In genomic region chr14:87563841-87564240, GRCm38 (mm10) we compare ENCODE assay signal across 21 mouse cellular contexts.
A peak's percentile ranks its signal among the peaks of the same experiment; 100 is the strongest.
DNase-seq lines count a peak whose midpoint lies in the region; ATAC-seq and TF ChIP-seq lines count a peak whose summit lies in the region.
"Had no signal": no experiment of that assay in that cellular context is flagged by ENCODE, and none has a peak within 500 bp of the region (broad histone marks: within the 10 kb centered on the region; RNA-seq: fewer than 3 reads in every experiment).

No protein-coding gene starts in this region.

- no peak overlapping the region for H3K27ac ChIP-seq in forebrain, postnatal 0 days (ENCODE audit: low read depth, low read length)
- H3K27ac ChIP-seq: embryonic facial prominence, embryonic 12.5 days; embryonic facial prominence, embryonic 15.5 days; heart, adult 2 months; heart, embryonic 10.5 days; heart, embryonic 13.5 days; hindbrain, embryonic 12.5 days; hindbrain, embryonic 15.5 days had no signal

- H3K4me1 ChIP-seq in forebrain, postnatal 0 days (ENCODE audit: insufficient read depth), result no peaks in the 10 kb centered on the region

- intact Hi-C loops in heart, postnatal 10 days (cut with DNase I), result no loop called here

- 88% methylated on average over 9 of the region's 9 CpGs for WGBS in forebrain, postnatal 0 days

- DNase-seq in heart, adult 11 months, result peak; percentile 83
- no peak for DNase-seq in heart, postnatal 10 days
- peak; percentile 15 for DNase-seq in adrenal gland, adult 8-10 months
- DNase-seq in adrenal gland, postnatal 10 days, result peak; percentile 23
- no peak for DNase-seq in forebrain, postnatal 0 days
- DNase-seq: cerebellum, adult 18-20 months; cerebellum, adult 9-10 months; cerebellum, postnatal 14 days; gastrocnemius, postnatal 25 days; heart, adult 2 months; kidney, adult 2 months had no signal

- no peaks in the 10 kb centered on the region for H3K9me3 ChIP-seq in forebrain, postnatal 0 days (ENCODE audit: low read length)
- H3K9me3 ChIP-seq: embryonic facial prominence, embryonic 12.5 days; embryonic facial prominence, embryonic 15.5 days; heart, embryonic 10.5 days; heart, embryonic 13.5 days; hindbrain, embryonic 12.5 days; hindbrain, embryonic 15.5 days had no signal

- ATAC-seq in monocyte, adult 5-6 weeks (replicated peaks; ENCODE audit: insufficient number of reproducible peaks, low FRiP score, low TSS enrichment, poor library complexity, severe bottlenecking), result 0 out of 2 replicates have a peak, but pooled peaks have one; percentile 13
- no peak for ATAC-seq in forebrain, postnatal 0 days
- ATAC-seq: CD4-positive, CD25-positive, alpha-beta regulatory T cell, adult 4 months; forebrain, embryonic 14.5 days; intestine, postnatal 0 days had no signal

- no peaks in the 10 kb centered on the region for H3K36me3 ChIP-seq in forebrain, postnatal 0 days (ENCODE audit: insufficient read depth)
- H3K36me3 ChIP-seq: embryonic facial prominence, embryonic 12.5 days; embryonic facial prominence, embryonic 15.5 days; heart, embryonic 10.5 days; heart, embryonic 13.5 days; hindbrain, embryonic 12.5 days; hindbrain, embryonic 15.5 days had no signal

- H3K27me3 ChIP-seq in forebrain, postnatal 0 days (ENCODE audit: insufficient read depth, low read length), result no peaks in the 10 kb centered on the region
- H3K27me3 ChIP-seq: embryonic facial prominence, embryonic 12.5 days; heart, embryonic 13.5 days; hindbrain, embryonic 12.5 days; hindbrain, embryonic 15.5 days had no signal

- TF ChIP-seq CTCF in forebrain, postnatal 0 days (IDR thresholded peaks at IDR 0.05; ENCODE audit: low read depth), result no peak

- no peak overlapping the region for H3K4me2 ChIP-seq in forebrain, postnatal 0 days (ENCODE audit: low read depth)
- H3K4me2 ChIP-seq: embryonic facial prominence, embryonic 12.5 days; embryonic facial prominence, embryonic 15.5 days; heart, embryonic 13.5 days; hindbrain, embryonic 12.5 days; hindbrain, embryonic 15.5 days had no signal

- no peak overlapping the region for H3K4me3 ChIP-seq in forebrain, postnatal 0 days (ENCODE audit: low read depth, low read length)
- H3K4me3 ChIP-seq: embryonic facial prominence, embryonic 12.5 days; embryonic facial prominence, embryonic 15.5 days; heart, adult 2 months; heart, embryonic 10.5 days; heart, embryonic 13.5 days; hindbrain, embryonic 12.5 days; hindbrain, embryonic 15.5 days had no signal

- H3K9ac ChIP-seq in forebrain, postnatal 0 days, result no peak overlapping the region
- H3K9ac ChIP-seq: embryonic facial prominence, embryonic 12.5 days; embryonic facial prominence, embryonic 15.5 days; heart, embryonic 13.5 days; hindbrain, embryonic 12.5 days; hindbrain, embryonic 15.5 days had no signal

Comparison
In these comparisons a context has a peak if more than half of its experiments do, and no peak if none do; other contexts are left out.
1. DNase-seq: peak in heart, adult 11 months (single experiment), adrenal gland, adult 8-10 months (single experiment) and adrenal gland, postnatal 10 days (single experiment); none in heart, postnatal 10 days (0 of 2) and forebrain, postnatal 0 days (single experiment).